Mouse (Mus musculus): ENCODE results near the gene Adcy3. TPM values are rescaled to one million over a fixed set of nuclear protein-coding genes. Genes with fewer than 3 reads are reported as not detected.

Gene Adcy3
- total RNA-seq, 2 experiments from 2014 or later, result 3.4 to 5.2 TPM

GRCm38 (mm10) chr12:4243805-4244204 is 110.9 kb downstream of the Adcy3 start:
- DNase-seq, result no peak

DNA sequence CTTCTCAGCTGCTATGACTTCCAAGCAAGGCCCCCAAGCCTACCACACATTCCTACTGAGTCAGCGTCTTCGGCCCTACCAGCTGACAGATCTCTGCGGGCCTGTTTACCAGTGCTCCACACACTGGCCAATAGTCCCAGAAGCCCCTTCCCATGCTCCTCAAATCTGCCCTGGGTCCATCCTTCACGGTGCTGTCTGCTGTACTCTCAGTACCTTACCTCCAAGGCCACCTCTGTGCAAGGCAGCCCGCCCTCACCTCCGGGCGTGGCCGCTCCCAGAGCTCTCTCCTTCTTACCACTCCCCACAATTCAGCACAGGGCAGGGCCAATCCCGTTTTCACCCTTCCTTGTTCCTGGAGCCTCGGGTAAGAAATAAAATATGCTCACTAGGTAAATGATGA is 112.8 kb downstream of the Adcy3 start:
- no peak for DNase-seq

DNA sequence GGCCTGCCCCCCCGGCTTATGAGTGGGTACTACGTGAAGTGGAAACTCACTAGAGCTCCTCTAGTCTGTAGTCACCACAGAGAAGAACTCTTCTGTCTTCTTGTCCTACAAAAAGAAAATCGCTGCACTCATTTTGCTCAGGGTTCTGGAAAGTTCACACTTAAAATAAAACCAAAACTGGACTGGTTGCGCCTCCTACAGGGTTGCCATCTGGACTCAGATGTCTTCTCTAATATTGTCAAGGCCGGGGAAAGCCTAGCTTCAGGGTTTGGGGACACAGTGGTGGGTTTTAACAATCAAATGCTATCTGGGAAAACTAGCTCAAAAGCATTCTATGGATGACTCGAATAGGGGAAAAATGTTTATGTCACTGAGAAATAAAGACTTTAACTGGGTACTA is 116.9 kb downstream of the Adcy3 start:
- DNase-seq, result no peak

DNA sequence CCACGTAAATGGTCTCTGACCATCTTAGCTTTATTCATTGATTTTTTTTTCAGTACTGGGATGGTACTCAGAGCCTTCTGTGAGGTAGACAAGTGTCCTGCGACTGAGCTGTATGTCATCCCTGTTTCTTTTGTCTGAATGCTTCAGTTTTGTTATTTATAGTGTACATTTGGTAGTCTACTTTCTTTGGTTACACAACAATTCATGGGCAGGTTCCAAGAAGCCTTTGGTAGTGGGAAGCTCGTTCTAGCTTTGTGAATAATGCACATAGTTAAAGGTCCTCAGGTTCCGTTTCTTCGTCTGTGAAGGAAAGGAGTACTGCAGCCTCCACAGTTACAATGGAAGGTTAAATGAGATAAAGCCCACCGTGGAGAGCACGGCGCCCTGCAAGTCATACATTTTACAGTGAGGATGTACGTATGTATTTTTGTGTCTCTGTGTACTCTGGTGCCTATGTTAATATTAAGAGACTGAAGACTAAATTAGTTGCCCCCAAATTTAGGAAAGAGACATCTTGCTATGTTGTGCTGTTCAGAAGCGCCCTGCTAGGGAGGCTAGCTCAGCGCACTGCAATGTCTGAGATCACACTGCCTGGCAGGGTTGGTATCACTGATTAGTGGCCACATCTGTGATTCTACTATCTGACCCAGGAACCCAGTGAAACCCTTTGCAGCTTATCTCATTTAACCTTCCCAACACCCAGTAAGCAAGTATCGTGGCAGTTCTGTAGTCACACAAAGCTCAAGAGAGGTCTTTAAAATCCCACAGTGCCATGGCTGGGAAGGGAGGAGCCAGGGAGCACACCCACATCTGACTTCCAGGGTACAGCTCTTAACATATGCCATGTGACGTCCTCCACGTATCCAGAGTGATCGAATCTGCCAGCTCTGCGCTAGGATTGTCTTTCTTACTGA is 120.1 kb downstream of the Adcy3 start:
- DNase-seq, result no peak

Other genes with a start within 250 kb of the Adcy3 start
- under 1 TPM in 1 of 2 experiments, not detected in 1; 0.65 TPM for gene Pomc, start 178.2 kb upstream of the Adcy3 start, total RNA-seq (2021)
- gene Efr3b, start 94.2 kb upstream of the Adcy3 start, total RNA-seq (2021), result 10 to 100 TPM in 1 of 2 experiments, 1 to 10 TPM in 1; 5.2 to 11.0 TPM
- gene Dnajc27, start 50.5 kb upstream of the Adcy3 start, total RNA-seq (2021), result 10 to 100 TPM in 1 of 2 experiments, 1 to 10 TPM in 1; 8.7 to 10.0 TPM
- 1 to 10 TPM; 3.9 to 4.6 TPM for gene Ptrhd1, start 100.9 kb downstream of the Adcy3 start, total RNA-seq (2021)
- 1 to 10 TPM; 1.8 to 2.9 TPM for gene Cenpo, start 101.2 kb downstream of the Adcy3 start, total RNA-seq (2021)

Data from heart, adult 18-20 months (tissue).